ENCODE assay signal across 11 mouse cellular contexts in the genomic region with DNA sequence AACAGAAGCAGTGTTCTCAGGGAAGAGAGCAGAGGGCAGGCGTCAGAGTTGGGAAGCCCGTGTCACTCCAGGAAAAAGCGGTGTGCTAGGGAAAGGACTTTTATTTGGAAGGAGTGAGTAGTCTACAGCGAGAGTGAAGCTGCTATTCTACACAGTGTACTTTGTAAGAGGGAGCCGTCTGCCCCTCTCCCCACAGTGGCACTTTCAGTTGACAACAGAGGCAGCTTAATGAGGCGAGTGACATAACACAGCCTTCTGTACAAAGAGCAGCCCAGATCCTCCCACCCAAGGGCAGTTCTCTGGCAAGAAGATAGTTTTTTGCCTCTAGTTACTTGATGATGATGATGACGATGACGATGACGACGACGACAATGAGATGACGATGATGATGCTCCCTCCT. TPM values are rescaled to one million over a fixed set of nuclear protein-coding genes. Genes with fewer than 3 reads are reported as not detected.
DNase-seq lines count a peak whose midpoint lies in the region; ATAC-seq and TF ChIP-seq lines count a peak whose summit lies in the region.
"Had no signal": no experiment of that assay in that cellular context is flagged by ENCODE, and none has a peak within 500 bp of the region (broad histone marks: within the 10 kb centered on the region; RNA-seq: fewer than 3 reads in every experiment).

No protein-coding gene starts in this region.

- ATAC-seq in lung, embryonic 14.5 days (ENCODE audit: insufficient read depth), result peak; percentile 56; the same call in 1 of the 2 replicates
- peak; percentile 71; the same call in 1 of the 2 replicates for ATAC-seq in forebrain, embryonic 11.5 days (replicated peaks; ENCODE audit: low FRiP score)

- DNase-seq in gastrocnemius, adult 2 months, result no peak
- no peak for DNase-seq in gastrocnemius, adult 8-10 months (ENCODE audit: low spot score in 2 of 2)
- peak; percentile 43 for DNase-seq in lung, embryonic 14.5 days
- no peak for DNase-seq in lung, postnatal 4 days
- DNase-seq in forebrain, embryonic 11.5 days (ENCODE audit: low spot score), result no peak
- DNase-seq in kidney, postnatal 4 days, result peak; percentile 28 to 35
- DNase-seq in urinary bladder, postnatal 25 days (ENCODE audit: low spot score), result no peak
- DNase-seq in frontal cortex, adult 2 months (ENCODE audit: extremely low spot score in 1 of 2, low spot score in 1 of 2), result no peak
- DNase-seq: adrenal gland, postnatal 25 days; cerebellum, postnatal 36 days had no signal

- no peaks in the 10 kb centered on the region for H3K9me3 ChIP-seq in lung, embryonic 14.5 days (ENCODE audit: low read depth, low read length)
- H3K9me3 ChIP-seq in forebrain, embryonic 11.5 days (ENCODE audit: control insufficient read depth, low read length), result no peaks in the 10 kb centered on the region
- H3K9me3 ChIP-seq: stomach, embryonic 15.5 days had no signal

- H3K36me3 ChIP-seq in lung, embryonic 14.5 days (ENCODE audit: insufficient read depth), result no peaks in the 10 kb centered on the region
- H3K36me3 ChIP-seq in forebrain, embryonic 11.5 days (ENCODE audit: control insufficient read depth, insufficient read depth, low read length), result no peaks in the 10 kb centered on the region
- H3K36me3 ChIP-seq: stomach, embryonic 15.5 days had no signal

- no peaks in the 10 kb centered on the region for H3K27me3 ChIP-seq in lung, embryonic 14.5 days (ENCODE audit: insufficient read depth, low read length)
- H3K27me3 ChIP-seq in forebrain, embryonic 11.5 days (ENCODE audit: control insufficient read depth, insufficient read depth, low read length), result no peaks in the 10 kb centered on the region
- H3K27me3 ChIP-seq: stomach, embryonic 15.5 days had no signal

- peak overlapping the region; percentile 16; the same call in 1 of the 2 replicates for H3K27ac ChIP-seq in gastrocnemius, adult 2 months
- H3K27ac ChIP-seq in lung, embryonic 14.5 days (ENCODE audit: low read depth), result no peak overlapping the region
- H3K27ac ChIP-seq in forebrain, embryonic 11.5 days (ENCODE audit: low read depth, low read length), result no peak overlapping the region
- H3K27ac ChIP-seq: stomach, embryonic 15.5 days had no signal

- H3K4me2 ChIP-seq in lung, embryonic 14.5 days, result no peak overlapping the region
- H3K4me2 ChIP-seq in forebrain, embryonic 11.5 days (ENCODE audit: low read depth, low read length, severe bottlenecking), result no peak overlapping the region
- H3K4me2 ChIP-seq: stomach, embryonic 15.5 days had no signal

- H3K9ac ChIP-seq in lung, embryonic 14.5 days, result no peak overlapping the region
- no peak overlapping the region for H3K9ac ChIP-seq in forebrain, embryonic 11.5 days (ENCODE audit: low read length)
- H3K9ac ChIP-seq: stomach, embryonic 15.5 days had no signal

- 39% methylated on average over 12 of the region's 12 CpGs for WGBS in lung, embryonic 14.5 days
- WGBS in forebrain, embryonic 11.5 days, result 42% methylated on average over 12 of the region's 12 CpGs

- no peak for TF ChIP-seq CTCF in gastrocnemius, adult 2 months (IDR thresholded peaks at IDR 0.05)
- no peak for TF ChIP-seq CTCF in lung, embryonic 14.5 days (IDR thresholded peaks at IDR 0.05; ENCODE audit: low read depth)

- H3K4me1 ChIP-seq in lung, embryonic 14.5 days (ENCODE audit: insufficient read depth), result no peaks in the 10 kb centered on the region
- 0 out of 2 replicates have a peak, but pooled peaks cover 2% of the 10 kb centered on the region for H3K4me1 ChIP-seq in forebrain, embryonic 11.5 days (replicated peaks; ENCODE audit: control insufficient read depth, insufficient read depth, low read length)
- H3K4me1 ChIP-seq: stomach, embryonic 15.5 days had no signal

- H3K4me3 ChIP-seq in gastrocnemius, adult 2 months, result no peak overlapping the region
- H3K4me3 ChIP-seq in lung, embryonic 14.5 days (ENCODE audit: low read depth, low read length), result no peak overlapping the region
- no peak overlapping the region for H3K4me3 ChIP-seq in forebrain, embryonic 11.5 days (ENCODE audit: low read depth, low read length)
- H3K4me3 ChIP-seq: stomach, embryonic 15.5 days had no signal

- intact Hi-C loops in gastrocnemius, adult 2 months (cut with DNase I), result loop anchor here (1.0 kb wide), 1 partner anchor 321 kb away; no protein-coding TSS in a partner anchor

RNA-seq across cellular contexts. Expression of gene 1700010I14Rik, which starts 52.5 kb away (rescaled TPM):
- under 1 TPM; 0.25 to 0.26 TPM for total RNA-seq in gastrocnemius, adult 2 months (2021)
- total RNA-seq in gastrocnemius, adult 8-10 months (2022), result under 1 TPM in 2 of 4 experiments, not detected in 2; 0.17 to 0.52 TPM
- 1.4 and 1.5 TPM in 2 replicates for polyA plus RNA-seq in lung, embryonic 14.5 days (2014; fragmentation: Nextera tagmentation; extraction: Ambion mirVana)
- 2.6 and 2.9 TPM in 2 replicates for polyA plus RNA-seq in forebrain, embryonic 11.5 days (2014; fragmentation: Nextera tagmentation; extraction: Ambion mirVana)
- polyA plus RNA-seq in frontal cortex, adult 2 months (2012; rRNA removed), result 2.0 and 2.2 TPM in 2 replicates

Comparison
In these comparisons a context has a peak if more than half of its experiments do, and no peak if none do; other contexts are left out.
1. DNase-seq: peak in lung, embryonic 14.5 days (single experiment) and kidney, postnatal 4 days (2 of 2); none in gastrocnemius, adult 2 months (single experiment), gastrocnemius, adult 8-10 months (0 of 2), lung, postnatal 4 days (0 of 2), forebrain, embryonic 11.5 days (single experiment), urinary bladder, postnatal 25 days (single experiment) and frontal cortex, adult 2 months (0 of 2).